Mouse (Mus musculus) heart, adult 11 months (tissue): ENCODE measurements around the gene Ankrd34a.

Experiments
- DNase-seq: peaks from one replicate; pipeline ENCODE4 v3.0.0; 2022

Ankrd34a gene

DNA sequence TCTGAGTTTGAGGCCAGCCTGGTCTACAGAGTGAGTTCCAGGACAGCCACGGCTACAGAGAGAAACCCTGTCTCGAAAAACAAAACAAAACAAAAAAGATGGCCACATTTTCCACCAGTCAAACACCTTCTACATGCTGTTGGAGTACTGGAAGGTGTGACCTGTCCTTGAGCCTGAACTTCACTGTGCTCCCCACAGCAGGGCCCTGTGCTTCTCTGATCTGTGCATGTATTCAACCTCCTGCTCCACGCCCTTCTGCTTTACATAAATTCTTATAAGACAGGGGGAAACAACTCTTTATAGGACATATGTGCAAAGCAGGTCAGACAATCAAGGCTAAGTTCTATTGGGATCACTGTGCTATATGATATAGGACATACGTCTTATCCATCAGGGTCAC lies 26.8 kb downstream of the Ankrd34a start:
- no peak for DNase-seq

GRCm38 (mm10) chr3:96629729-96630600 lies 33.5 kb downstream of the Ankrd34a start, which contains the start of gene Rbm8a:
Gene Rbm8a (plus strand): TSS chr3:96629933.
- DNase-seq = peak; percentile 100

DNA sequence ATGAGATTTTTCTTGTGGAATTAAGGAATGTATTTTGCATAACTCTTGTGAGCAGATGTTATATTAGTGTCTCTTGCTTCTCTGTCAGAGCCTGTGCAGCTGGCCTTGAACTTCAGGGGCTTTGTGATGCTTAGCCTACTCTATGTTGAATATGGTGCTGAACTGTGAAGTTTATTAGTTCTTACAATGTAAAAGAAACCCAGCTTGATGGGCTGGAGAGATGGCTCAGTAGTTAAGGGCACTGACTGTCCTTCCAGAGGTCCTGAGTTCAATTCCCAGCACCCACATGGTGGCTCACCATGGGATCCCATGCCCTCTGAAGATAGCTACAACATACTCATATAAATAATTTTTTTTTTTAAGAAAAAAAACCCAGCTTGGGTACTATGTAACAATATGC lies 35.6 kb downstream of the Ankrd34a start:
- no peak for DNase-seq

- DNase-seq = no peak
Observed at GRCm38 (mm10) chr3:96634015-96634414, 37.6 kb downstream of the Ankrd34a start.

- DNase-seq = peak; percentile 99
Observed at GRCm38 (mm10) chr3:96634928-96635879, 38.8 kb downstream of the Ankrd34a start, which contains the start of the genes Pex11b and Gm42957. Gene Pex11b (plus strand): TSS chr3:96635376. Gene Gm42957 (plus strand): TSS chr3:96635474.

DNA sequence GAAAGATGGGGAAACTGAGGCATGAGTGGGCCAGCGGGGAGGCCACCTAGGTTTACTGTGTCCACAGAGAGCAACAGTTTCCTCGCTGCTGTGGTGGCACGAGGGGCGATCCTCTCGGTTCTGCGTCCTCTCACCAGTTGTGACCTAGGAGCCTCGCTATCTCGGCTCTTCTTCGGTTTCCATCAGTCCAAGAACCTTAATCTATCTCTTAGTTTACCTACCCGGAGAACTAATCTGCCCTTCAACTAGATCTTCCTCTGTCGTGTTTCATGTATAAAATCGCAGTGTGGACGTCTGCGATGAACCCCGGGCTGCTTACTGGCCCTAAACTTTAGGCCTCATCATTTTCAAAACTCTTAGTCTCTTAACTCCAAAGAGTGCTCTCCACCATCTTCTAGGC lies 39.5 kb downstream of the Ankrd34a start:
- no peak for DNase-seq

- no peak for DNase-seq
Observed at GRCm38 (mm10) chr3:96636448-96636847, 40.0 kb downstream of the Ankrd34a start.

DNA sequence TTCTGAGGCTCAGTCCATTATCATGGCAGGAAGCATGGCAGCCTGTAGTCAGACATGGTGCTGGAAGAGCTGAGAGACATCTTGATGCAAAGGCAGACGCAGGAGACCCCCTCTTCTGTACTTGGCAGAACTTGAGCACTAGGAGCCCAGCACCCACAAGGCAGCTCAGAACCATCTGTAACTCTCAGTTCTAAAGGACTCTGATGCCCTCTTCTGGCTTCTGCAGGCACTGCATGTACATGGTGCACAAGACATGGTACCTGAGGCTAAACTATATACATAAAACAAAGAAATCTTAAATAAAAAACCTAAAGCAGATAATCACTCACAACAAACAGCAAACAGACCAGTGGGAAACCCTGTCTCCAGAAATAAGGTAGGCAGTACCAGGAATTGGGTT lies 42.8 kb downstream of the Ankrd34a start:
- peak; percentile 94 for DNase-seq

GRCm38 (mm10) chr3:96645018-96645649 lies 48.7 kb downstream of the Ankrd34a start, which contains the start of gene Itga10:
Gene Itga10 (plus strand): TSS chr3:96645584.
- peak; percentile 93 for DNase-seq

- DNase-seq = no peak
Observed at GRCm38 (mm10) chr3:96647365-96647764, 50.9 kb downstream of the Ankrd34a start.
